Mouse (Mus musculus) Patski (cell line): ENCODE measurements at regions not wholly inside any gene's neighbourhood (a gene's known extent, or its start where the extent isn't known, plus 50 kb on each side); places are given as distances from the start of the nearest gene placed in this dataset.

Experiments used
- ATAC-seq: fragments of 100-300 bp; one replicate; pipeline ENCODE4 v1.8.0; 2021
- CTCF ChIA-PET: fragments of 350-600 bp; sonication (Branson Sonifier 250); formaldehyde crosslinking; loops from one replicate; lab custom pipeline; 2022; ENCODE audit warnings: inconsistent platforms; lab: Charles Lee
- POLR2A ChIA-PET: fragments of 350-600 bp; sonication (Branson Sonifier 250); formaldehyde crosslinking; loops from one replicate; lab custom pipeline; 2022; ENCODE audit warnings: antibody characterized with exemption, inconsistent platforms; lab: Charles Lee
- DNase-seq: peaks from one replicate; pipeline ENCODE4 v3.0.0-alpha.2; 2011; ENCODE audit warnings: low read depth, low spot score
- H3K27me3 ChIP-seq: fragments of 371-371 bp; one replicate; pipeline ENCODE4 v1.5.1; 2021
- CTCF ChIP-seq: fragments of 100-300 bp; IDR thresholded peaks from one replicate; pipeline ENCODE4 v1.5.1; 2021
- in situ Hi-C: fragments of 300-500 bp; cut with MboI; formaldehyde crosslinking; loops from 3 replicates; pipeline ENCODE4 v1.11.1; 2018; ENCODE audit warnings: low pct_unique_long_range_greater_than_20kb, mixed read lengths

DNA sequence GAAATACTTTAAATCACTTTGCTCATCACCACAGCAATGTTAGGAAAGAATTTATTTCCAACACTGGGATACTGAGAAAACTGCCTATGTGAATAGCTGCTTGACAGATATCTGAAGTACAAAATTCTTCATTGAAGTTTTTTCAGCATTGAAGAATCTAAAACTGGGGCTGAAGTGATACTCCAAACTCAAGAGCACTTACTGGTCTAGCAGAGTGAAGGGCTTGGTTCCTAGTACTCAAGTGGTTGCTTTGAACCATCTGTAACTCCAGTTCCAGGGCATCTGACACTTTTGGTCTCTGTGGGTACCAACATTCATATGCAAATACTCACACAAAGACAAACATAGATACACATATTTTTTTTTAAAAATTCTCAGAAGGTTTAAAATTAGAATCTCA is 385.2 kb downstream of the Tex13c3 start:
- ATAC-seq: no peak
- in situ Hi-C loops: no loop called here
- peaks cover 3% of the 10 kb centered on the region for H3K27me3 ChIP-seq
- ChIA-PET POLR2A (no interaction called here), CTCF (interaction anchor here (1.5 to 1.7 kb wide), 2 partner anchors 10 to 12 kb away, joined by 5 to 6 read pairs; no protein-coding TSS in a partner anchor)
- no peak for TF ChIP-seq CTCF
- DNase-seq: no peak

DNA sequence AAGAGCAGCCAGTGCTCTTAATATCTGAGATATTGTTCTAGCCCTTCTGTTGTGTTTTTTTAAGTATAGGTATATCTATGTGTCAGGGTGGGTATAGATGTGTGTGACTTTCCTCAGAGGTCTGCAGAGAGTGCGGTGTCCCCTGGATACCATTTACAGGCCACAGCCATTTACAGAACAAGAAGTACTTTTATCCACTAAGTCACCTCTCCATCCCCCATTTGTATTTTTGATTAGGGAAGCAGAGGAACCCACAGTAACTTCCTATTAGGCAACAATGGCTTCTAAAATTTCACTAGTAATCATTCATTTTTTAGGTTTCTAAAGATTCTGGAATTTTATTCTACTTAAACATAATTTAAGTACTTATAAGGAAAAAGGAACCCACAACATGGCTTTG is 396.7 kb downstream of the Tex13c3 start:
- in situ Hi-C loops: no loop called here
- H3K27me3 ChIP-seq: peaks cover 27% of the 10 kb centered on the region
- TF ChIP-seq CTCF: no peak
- POLR2A ChIA-PET: no interaction called here
- no peak for DNase-seq
- ATAC-seq: no peak
- CTCF ChIA-PET: interaction anchor here (2.1 kb wide), 1 partner anchor 11 kb away, joined by 6 read pairs; no protein-coding TSS in a partner anchor

DNA sequence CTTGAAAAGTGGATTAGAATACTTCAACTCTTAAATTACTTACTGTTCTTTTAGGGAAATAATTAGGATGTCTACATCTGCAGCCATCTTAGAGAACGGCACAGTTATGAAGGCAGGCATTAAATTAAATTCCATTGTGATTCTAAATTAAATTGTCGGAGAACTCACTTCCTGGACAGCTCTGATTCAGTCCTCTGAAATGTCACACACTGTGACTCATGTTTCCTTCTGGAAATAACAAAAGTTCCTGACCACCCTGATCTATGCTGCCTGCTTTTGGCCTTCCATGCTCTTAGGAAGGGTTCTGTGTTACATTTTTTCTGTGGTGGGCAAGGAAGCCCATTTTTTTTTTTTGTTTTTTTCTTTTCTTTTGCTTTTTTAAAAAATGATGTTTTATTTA is 401.1 kb downstream of the Tex13c3 start:
- peak; percentile 71 for ATAC-seq

More for the DNA sequence above, 401.1 kb downstream of the Tex13c3 start:
- TF ChIP-seq CTCF: no peak
- peak; percentile 6 for DNase-seq
- peaks cover 15% of the 10 kb centered on the region for H3K27me3 ChIP-seq
- ChIA-PET CTCF (no interaction called here), POLR2A (no interaction called here)
- in situ Hi-C loops: no loop called here
